Mouse (Mus musculus) naive thymus-derived CD4-positive, alpha-beta T cell, adult 2 months (primary cell): ENCODE results near the gene Atp6v0d1.

ENCODE experiments used
- DNase-seq: peaks from one replicate; pipeline ENCODE4 v3.0.0-alpha.2; 2011; ENCODE audit warnings: low read depth

Atp6v0d1 gene

GRCm38 (mm10) chr8:105537011-105537677 is 28.7 kb downstream of the Atp6v0d1 start:
- DNase-seq = no peak

- no peak for DNase-seq
Measured at GRCm38 (mm10) chr8:105536546-105536945, 29.3 kb downstream of the Atp6v0d1 start.

GRCm38 (mm10) chr8:105533892-105534329 is 31.9 kb downstream of the Atp6v0d1 start:
- DNase-seq = peak; percentile 68

- DNase-seq = no peak
Measured at GRCm38 (mm10) chr8:105533439-105533838, 32.4 kb downstream of the Atp6v0d1 start.

- peak; percentile 56 for DNase-seq
Measured at GRCm38 (mm10) chr8:105531774-105532173, 34.1 kb downstream of the Atp6v0d1 start.

GRCm38 (mm10) chr8:105529271-105529670 is 36.6 kb downstream of the Atp6v0d1 start:
- no peak for DNase-seq

- no peak for DNase-seq
Measured at GRCm38 (mm10) chr8:105528206-105528605, 37.6 kb downstream of the Atp6v0d1 start.

- no peak for DNase-seq
Measured at GRCm38 (mm10) chr8:105527110-105527509, 38.7 kb downstream of the Atp6v0d1 start.

GRCm38 (mm10) chr8:105522890-105523289 is 43.0 kb downstream of the Atp6v0d1 start:
- no peak for DNase-seq

GRCm38 (mm10) chr8:105521995-105522769 is 43.7 kb downstream of the Atp6v0d1 start:
- DNase-seq = no peak

- DNase-seq = no peak
Measured at GRCm38 (mm10) chr8:105521061-105521460, 44.8 kb downstream of the Atp6v0d1 start.

- DNase-seq = no peak
Measured at GRCm38 (mm10) chr8:105520521-105520920, 45.3 kb downstream of the Atp6v0d1 start.

- no peak for DNase-seq
Measured at GRCm38 (mm10) chr8:105519591-105519990, 46.3 kb downstream of the Atp6v0d1 start.

- DNase-seq = peak; percentile 70
Measured at GRCm38 (mm10) chr8:105518436-105519313, 47.2 kb downstream of the Atp6v0d1 start, which contains the start of gene Hsd11b2. Gene Hsd11b2, plus strand, starts transcription at chr8:105518755.

- no peak for DNase-seq
Measured at GRCm38 (mm10) chr8:105517346-105517745, 48.5 kb downstream of the Atp6v0d1 start.

GRCm38 (mm10) chr8:105516018-105516645 is 49.7 kb downstream of the Atp6v0d1 start:
- DNase-seq = peak; percentile 80

GRCm38 (mm10) chr8:105514656-105515055 is 51.2 kb downstream of the Atp6v0d1 start:
- no peak for DNase-seq

GRCm38 (mm10) chr8:105514194-105514593 is 51.7 kb downstream of the Atp6v0d1 start:
- no peak for DNase-seq

GRCm38 (mm10) chr8:105509997-105510735 is 55.7 kb downstream of the Atp6v0d1 start:
- DNase-seq = no peak

GRCm38 (mm10) chr8:105508758-105509157 is 57.1 kb downstream of the Atp6v0d1 start:
- DNase-seq = no peak

GRCm38 (mm10) chr8:105506977-105507376 is 58.9 kb downstream of the Atp6v0d1 start:
- DNase-seq = no peak
